Mouse (Mus musculus): ENCODE results near the gene Ccdc127. TPM values are rescaled to one million over a fixed set of nuclear protein-coding genes. Genes with fewer than 3 reads are reported as not detected.

Ccdc127 gene
- polyA plus RNA-seq, 1 experiment from 2014 or later = 51.8 TPM

DNA sequence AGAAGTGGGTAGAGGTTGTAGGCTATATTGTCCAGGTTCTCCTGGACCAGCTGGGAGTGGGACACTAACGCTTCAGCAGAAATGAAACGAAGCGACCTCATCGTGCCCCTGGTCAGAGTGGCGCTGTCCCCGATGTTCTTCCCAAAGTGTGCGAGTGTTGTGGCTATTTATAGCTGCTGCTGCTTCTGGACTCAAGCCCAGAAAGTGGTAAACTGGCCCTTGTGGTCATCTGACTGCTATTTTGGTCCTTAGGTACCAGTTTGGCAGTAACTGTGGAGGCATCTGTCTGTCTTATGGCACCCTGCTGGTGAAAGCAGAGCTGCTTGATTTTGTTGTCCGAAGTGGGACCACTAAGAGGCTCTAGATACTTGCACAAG is 13.7 kb downstream of the Ccdc127 start, which contains the start of gene Lrrc14b:
TSS of gene Lrrc14b (minus strand) at position 147 of the 377 bp plus-strand sequence.
- Histone ChIP-seq H3K9ac (ENCODE audit: low read depth, low read length) (peak within 1 kb of the TSS; percentile 64), H3K27me3 (ENCODE audit: control insufficient read depth, insufficient read depth, low read length) (no peaks in the 10 kb centered on the region), H3K27ac (ENCODE audit: low read depth, low read length) (peak within 1 kb of the TSS; percentile 87), H3K36me3 (ENCODE audit: control insufficient read depth, insufficient read depth, low read length) (peaks cover 11% of the 10 kb centered on the region), H3K4me3 (ENCODE audit: low read depth, low read length) (peak within 1 kb of the TSS; percentile 23), H3K4me2 (peak within 1 kb of the TSS; percentile 58), H3K9me3 (replicated peaks; ENCODE audit: control insufficient read depth, low read length) (no peaks in the 10 kb centered on the region), H3K4me1 (ENCODE audit: control insufficient read depth, insufficient read depth, low read length) (peaks cover 9% of the 10 kb centered on the region)
- ATAC-seq (replicated peaks; ENCODE audit: insufficient number of reproducible peaks, low FRiP score, low TSS enrichment) = peak; percentile 65; the same call in 1 of the 2 replicates
- WGBS (ENCODE audit: insufficient replicate concordance) = 48% methylated on average over 8 of the region's 8 CpGs

DNA sequence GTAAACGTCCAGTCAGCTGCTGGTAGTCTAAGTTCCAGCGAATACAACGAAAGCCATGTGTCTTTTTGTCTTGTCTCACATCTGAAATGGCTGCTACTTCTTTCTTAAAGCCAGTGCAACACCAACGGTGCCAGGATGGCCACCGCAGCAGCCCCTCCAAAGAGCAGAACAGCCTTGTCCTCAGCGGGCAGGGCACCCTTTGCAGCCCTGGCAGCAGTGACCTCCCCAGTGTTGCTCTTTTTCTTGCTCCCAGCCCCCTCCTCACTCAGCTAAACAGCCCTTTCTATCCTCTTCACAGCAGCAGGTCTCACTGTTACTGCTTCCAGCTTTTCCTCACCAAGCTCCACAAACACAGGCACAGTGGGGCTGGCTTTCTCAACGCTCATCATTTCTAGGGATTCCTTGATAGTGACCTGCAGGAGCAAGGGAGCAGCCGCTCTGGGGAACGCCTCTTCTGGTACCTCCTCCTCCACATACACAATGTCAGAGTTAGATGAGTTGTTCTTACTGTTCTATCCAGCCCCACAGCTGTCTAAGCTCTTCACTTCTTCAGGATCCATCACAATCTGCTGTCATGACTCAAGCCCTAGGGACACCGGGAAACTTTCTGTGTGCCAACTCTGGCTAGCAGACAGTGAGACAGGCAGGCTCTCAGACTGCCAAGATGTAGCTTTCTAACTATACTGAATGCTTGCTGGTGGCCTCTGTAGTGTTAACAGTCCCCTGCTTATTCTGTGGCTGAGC is 31.6 kb downstream of the Ccdc127 start:
- Histone ChIP-seq H3K36me3 (ENCODE audit: control insufficient read depth, insufficient read depth, low read length) (no peaks in the 10 kb centered on the region), H3K27me3 (ENCODE audit: control insufficient read depth, insufficient read depth, low read length) (no peaks in the 10 kb centered on the region), H3K27ac (ENCODE audit: low read depth, low read length) (0 out of 2 replicates have a peak overlapping the region, but pooled peaks have one; percentile 10), H3K4me2 (no peak overlapping the region), H3K9me3 (replicated peaks; ENCODE audit: control insufficient read depth, low read length) (no peaks in the 10 kb centered on the region), H3K9ac (ENCODE audit: low read depth, low read length) (no peak overlapping the region), H3K4me3 (ENCODE audit: low read depth, low read length) (no peak overlapping the region), H3K4me1 (ENCODE audit: control insufficient read depth, insufficient read depth, low read length) (no peaks in the 10 kb centered on the region)
- no peak for ATAC-seq (replicated peaks; ENCODE audit: insufficient number of reproducible peaks, low FRiP score, low TSS enrichment)
- 65% methylated on average over 10 of the region's 10 CpGs for WGBS (ENCODE audit: insufficient replicate concordance)

DNA sequence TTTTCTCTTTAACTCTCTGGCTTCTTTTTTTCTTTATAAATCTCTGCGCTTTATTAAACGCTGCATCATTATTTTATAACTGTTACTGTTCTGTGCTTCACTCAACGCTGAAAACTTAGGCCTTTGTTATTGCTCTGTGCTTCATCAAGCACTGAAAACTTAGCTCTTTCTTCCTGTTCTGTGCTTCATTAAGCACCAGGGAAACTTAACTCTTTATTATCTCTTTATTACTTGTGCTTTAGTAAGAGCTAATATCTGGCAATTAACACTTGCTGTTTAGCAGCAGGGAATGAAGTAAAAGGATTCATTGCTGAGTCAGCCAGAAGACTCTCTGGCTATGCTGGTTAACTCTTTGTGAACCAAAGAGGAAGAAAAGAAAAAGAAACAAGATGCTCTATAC is 32.2 kb downstream of the Ccdc127 start:
- no peak overlapping the region for H3K27ac ChIP-seq (ENCODE audit: low read depth, low read length)
- 69% methylated on average over 3 of the region's 3 CpGs for WGBS (ENCODE audit: insufficient replicate concordance)
- H3K27me3 ChIP-seq (ENCODE audit: control insufficient read depth, insufficient read depth, low read length) = no peaks in the 10 kb centered on the region
- H3K4me3 ChIP-seq (ENCODE audit: low read depth, low read length) = no peak overlapping the region
- H3K36me3 ChIP-seq (ENCODE audit: control insufficient read depth, insufficient read depth, low read length) = no peaks in the 10 kb centered on the region
- no peak overlapping the region for H3K4me2 ChIP-seq
- ATAC-seq (replicated peaks; ENCODE audit: insufficient number of reproducible peaks, low FRiP score, low TSS enrichment) = no peak
- no peak overlapping the region for H3K9ac ChIP-seq (ENCODE audit: low read depth, low read length)
- no peaks in the 10 kb centered on the region for H3K9me3 ChIP-seq (replicated peaks; ENCODE audit: control insufficient read depth, low read length)
- no peaks in the 10 kb centered on the region for H3K4me1 ChIP-seq (ENCODE audit: control insufficient read depth, insufficient read depth, low read length)

GRCm38 (mm10) chr13:74389730-74390129 is 39.6 kb downstream of the Ccdc127 start:
- no peaks in the 10 kb centered on the region for H3K4me1 ChIP-seq (ENCODE audit: control insufficient read depth, insufficient read depth, low read length)
- no peaks in the 10 kb centered on the region for H3K9me3 ChIP-seq (replicated peaks; ENCODE audit: control insufficient read depth, low read length)
- H3K27ac ChIP-seq (ENCODE audit: low read depth, low read length) = no peak overlapping the region
- no peaks in the 10 kb centered on the region for H3K27me3 ChIP-seq (ENCODE audit: control insufficient read depth, insufficient read depth, low read length)
- H3K4me3 ChIP-seq (ENCODE audit: low read depth, low read length) = peak overlapping the region; percentile 63
- H3K4me2 ChIP-seq = peak overlapping the region; percentile 61
- no peak overlapping the region for H3K9ac ChIP-seq (ENCODE audit: low read depth, low read length)
- WGBS (ENCODE audit: insufficient replicate concordance) = 55% methylated on average over 6 of the region's 6 CpGs
- ATAC-seq (replicated peaks; ENCODE audit: insufficient number of reproducible peaks, low FRiP score, low TSS enrichment) = no peak
- H3K36me3 ChIP-seq (ENCODE audit: control insufficient read depth, insufficient read depth, low read length) = no peaks in the 10 kb centered on the region

GRCm38 (mm10) chr13:74390371-74390990 is 40.4 kb downstream of the Ccdc127 start, which contains the start of gene Zfp72:
TSS of gene Zfp72 (minus strand) at chr13:74390836.
- no peaks in the 10 kb centered on the region for H3K36me3 ChIP-seq (ENCODE audit: control insufficient read depth, insufficient read depth, low read length)
- no peaks in the 10 kb centered on the region for H3K9me3 ChIP-seq (replicated peaks; ENCODE audit: control insufficient read depth, low read length)
- peak within 1 kb of the TSS; percentile 63 for H3K4me3 ChIP-seq (ENCODE audit: low read depth, low read length)
- peak within 1 kb of the TSS; percentile 68 for H3K9ac ChIP-seq (ENCODE audit: low read depth, low read length)
- H3K27ac ChIP-seq (ENCODE audit: low read depth, low read length) = no peak within 1 kb of the TSS
- WGBS (ENCODE audit: insufficient replicate concordance) = under 1% methylated on average over 14 of the region's 14 CpGs
- H3K4me1 ChIP-seq (ENCODE audit: control insufficient read depth, insufficient read depth, low read length) = no peaks in the 10 kb centered on the region
- no peaks in the 10 kb centered on the region for H3K27me3 ChIP-seq (ENCODE audit: control insufficient read depth, insufficient read depth, low read length)
- ATAC-seq (replicated peaks; ENCODE audit: insufficient number of reproducible peaks, low FRiP score, low TSS enrichment) = peak; percentile 77
- peak within 1 kb of the TSS; percentile 61 for H3K4me2 ChIP-seq

GRCm38 (mm10) chr13:74391156-74391555 is 41.0 kb downstream of the Ccdc127 start:
- Histone ChIP-seq H3K4me2 (no peak overlapping the region), H3K9me3 (replicated peaks; ENCODE audit: control insufficient read depth, low read length) (no peaks in the 10 kb centered on the region), H3K36me3 (ENCODE audit: control insufficient read depth, insufficient read depth, low read length) (no peaks in the 10 kb centered on the region), H3K4me3 (ENCODE audit: low read depth, low read length) (no peak overlapping the region), H3K27ac (ENCODE audit: low read depth, low read length) (no peak overlapping the region), H3K9ac (ENCODE audit: low read depth, low read length) (no peak overlapping the region), H3K27me3 (ENCODE audit: control insufficient read depth, insufficient read depth, low read length) (no peaks in the 10 kb centered on the region), H3K4me1 (ENCODE audit: control insufficient read depth, insufficient read depth, low read length) (no peaks in the 10 kb centered on the region)
- no peak for ATAC-seq (replicated peaks; ENCODE audit: insufficient number of reproducible peaks, low FRiP score, low TSS enrichment)
- 69% methylated on average over 2 of the region's 2 CpGs for WGBS (ENCODE audit: insufficient replicate concordance)

DNA sequence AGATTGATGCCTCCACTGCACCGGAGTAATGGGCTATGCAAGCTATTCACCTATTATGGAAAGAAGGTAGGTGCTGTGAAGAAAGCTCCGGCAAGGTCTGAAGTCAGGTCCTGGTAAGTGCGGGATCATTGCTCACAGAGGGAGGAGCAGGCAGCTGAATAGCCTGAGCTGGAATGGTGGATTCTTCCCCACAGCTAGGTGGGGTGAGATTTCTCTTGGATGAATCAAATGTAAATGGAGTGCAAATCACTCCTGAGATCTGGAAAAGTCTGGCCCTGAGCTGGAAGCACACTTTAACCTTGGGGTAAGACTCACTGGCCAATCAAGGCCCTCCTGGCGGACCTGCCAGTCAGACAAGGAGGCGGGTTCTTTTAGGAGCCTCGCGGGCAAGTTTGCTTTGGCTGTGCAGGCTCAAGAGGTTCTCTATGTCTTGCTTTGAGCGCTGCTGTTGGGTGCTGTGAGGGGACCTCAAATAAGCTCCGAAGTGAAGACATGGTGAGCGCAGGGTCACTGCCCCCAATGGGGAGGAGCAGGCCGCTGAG is 49.3 kb downstream of the Ccdc127 start, which contains the start of gene Ftl1-ps1:
TSS of gene Ftl1-ps1 (plus strand) at position 397 of the 542 bp plus-strand sequence.
- Histone ChIP-seq H3K9ac (ENCODE audit: low read depth, low read length) (no peak within 1 kb of the TSS), H3K36me3 (ENCODE audit: control insufficient read depth, insufficient read depth, low read length) (no peaks in the 10 kb centered on the region), H3K27me3 (ENCODE audit: control insufficient read depth, insufficient read depth, low read length) (no peaks in the 10 kb centered on the region), H3K4me3 (ENCODE audit: low read depth, low read length) (no peak within 1 kb of the TSS), H3K4me1 (ENCODE audit: control insufficient read depth, insufficient read depth, low read length) (no peaks in the 10 kb centered on the region), H3K27ac (ENCODE audit: low read depth, low read length) (no peak within 1 kb of the TSS), H3K9me3 (replicated peaks; ENCODE audit: control insufficient read depth, low read length) (no peaks in the 10 kb centered on the region), H3K4me2 (peak within 1 kb of the TSS; percentile 51)
- ATAC-seq (replicated peaks; ENCODE audit: insufficient number of reproducible peaks, low FRiP score, low TSS enrichment) = no peak
- WGBS (ENCODE audit: insufficient replicate concordance) = 11% methylated on average over 11 of the region's 11 CpGs
